Mouse (Mus musculus) kidney, adult 2 months (tissue): ENCODE data around the gene Luzp1.

ENCODE experiments used
- CTCF ChIP-seq: fragments of 200-500 bp; conservative IDR thresholded peaks from 2 replicates; pipeline ENCODE4 v1.5.1; 2011; ENCODE audit warnings: low read depth, mild to moderate bottlenecking, control low read depth, low read length, moderate library complexity, mixed read lengths; ENCODE audit not compliant: insufficient read depth, insufficient read length
- POLR2A ChIP-seq: fragments of 200-500 bp; IDR thresholded peaks from one replicate; pipeline ENCODE4 v1.6.1; 2011; ENCODE audit warnings: low read depth, low read length, control low read depth

GRCm38 (mm10) chr4:136594006-136594405 is 124.4 kb downstream of the Luzp1 start:
- TF ChIP-seq POLR2A = no peak
- TF ChIP-seq CTCF = no peak
